ENCODE assay signal across 8 mouse cellular contexts in genomic region chr5:119265149-119265890, GRCm38 (mm10).
DNase-seq lines count a peak whose midpoint lies in the region; ATAC-seq and TF ChIP-seq lines count a peak whose summit lies in the region.

No protein-coding gene starts in this region.

- no peaks in the 10 kb centered on the region for H3K36me3 ChIP-seq in forebrain, embryonic 14.5 days (ENCODE audit: control insufficient read depth, insufficient read depth, low read length)
- H3K36me3 ChIP-seq in forebrain, embryonic 13.5 days (ENCODE audit: poor library complexity, severe bottlenecking): no peaks in the 10 kb centered on the region
- no peaks in the 10 kb centered on the region for H3K36me3 ChIP-seq in midbrain, postnatal 0 days (ENCODE audit: insufficient read depth, low read length)
- H3K36me3 ChIP-seq in midbrain, embryonic 16.5 days (ENCODE audit: control insufficient read depth, insufficient read depth, low read length): no peaks in the 10 kb centered on the region

- H3K4me1 ChIP-seq in forebrain, embryonic 14.5 days (ENCODE audit: control insufficient read depth, insufficient read depth, low read length): no peaks in the 10 kb centered on the region
- no peaks in the 10 kb centered on the region for H3K4me1 ChIP-seq in forebrain, embryonic 13.5 days
- H3K4me1 ChIP-seq in midbrain, postnatal 0 days (ENCODE audit: insufficient read depth, low read length): no peaks in the 10 kb centered on the region
- H3K4me1 ChIP-seq in midbrain, embryonic 16.5 days (ENCODE audit: control insufficient read depth, insufficient read depth, low read length): peaks cover 2% of the 10 kb centered on the region; the same call in 1 of the 2 replicates

- H3K27me3 ChIP-seq in forebrain, embryonic 14.5 days (replicated peaks; ENCODE audit: control insufficient read depth, insufficient read depth, low read length): no peaks in the 10 kb centered on the region
- no peaks in the 10 kb centered on the region for H3K27me3 ChIP-seq in forebrain, embryonic 13.5 days
- no peaks in the 10 kb centered on the region for H3K27me3 ChIP-seq in midbrain, postnatal 0 days (ENCODE audit: insufficient read depth, low read length)
- H3K27me3 ChIP-seq in midbrain, embryonic 16.5 days (ENCODE audit: control insufficient read depth, insufficient read depth, low read depth, low read length): no peaks in the 10 kb centered on the region

- ATAC-seq in forebrain, embryonic 14.5 days: no peak
- ATAC-seq in forebrain, embryonic 13.5 days: no peak
- ATAC-seq in midbrain, postnatal 0 days (ENCODE audit: low FRiP score): no peak
- no peak for ATAC-seq in midbrain, embryonic 16.5 days
- ATAC-seq in megakaryocyte-erythroid progenitor cell, adult 5-6 weeks (replicated peaks; ENCODE audit: low FRiP score, low TSS enrichment, poor library complexity, severe bottlenecking): no peak
- ATAC-seq in inflammation-experienced regulatory T-cells, adult 6 months: no peak

- H3K9ac ChIP-seq in forebrain, embryonic 14.5 days (ENCODE audit: low read length): no peak overlapping the region
- no peak overlapping the region for H3K9ac ChIP-seq in forebrain, embryonic 13.5 days
- H3K9ac ChIP-seq in midbrain, postnatal 0 days (replicated peaks; ENCODE audit: low read length, poor library complexity, severe bottlenecking): no peak overlapping the region
- no peak overlapping the region for H3K9ac ChIP-seq in midbrain, embryonic 16.5 days (ENCODE audit: low read depth, low read length)

- H3K9me3 ChIP-seq in forebrain, embryonic 14.5 days (replicated peaks; ENCODE audit: control insufficient read depth, low read length): no peaks in the 10 kb centered on the region
- no peaks in the 10 kb centered on the region for H3K9me3 ChIP-seq in forebrain, embryonic 13.5 days (replicated peaks)
- no peaks in the 10 kb centered on the region for H3K9me3 ChIP-seq in midbrain, postnatal 0 days (ENCODE audit: low read length)
- H3K9me3 ChIP-seq in midbrain, embryonic 16.5 days (replicated peaks; ENCODE audit: control insufficient read depth, low read length, poor library complexity, severe bottlenecking): no peaks in the 10 kb centered on the region

- H3K4me3 ChIP-seq in forebrain, embryonic 14.5 days (ENCODE audit: low read depth, low read length): no peak overlapping the region
- H3K4me3 ChIP-seq in forebrain, embryonic 13.5 days: no peak overlapping the region
- H3K4me3 ChIP-seq in midbrain, postnatal 0 days (ENCODE audit: low read depth, low read length): no peak overlapping the region
- H3K4me3 ChIP-seq in midbrain, embryonic 16.5 days (ENCODE audit: low read depth, low read length): no peak overlapping the region

- 57% methylated on average over 20 of the region's 20 CpGs for WGBS in forebrain, embryonic 14.5 days
- 62% methylated on average over 20 of the region's 20 CpGs for WGBS in forebrain, embryonic 13.5 days
- WGBS in midbrain, postnatal 0 days: 56% methylated on average over 20 of the region's 20 CpGs
- WGBS in midbrain, embryonic 16.5 days: 57% methylated on average over 20 of the region's 20 CpGs

- no peak for TF ChIP-seq CTCF in midbrain, postnatal 0 days (IDR thresholded peaks at IDR 0.05)

- peak; percentile 50 for DNase-seq in forebrain, embryonic 14.5 days (ENCODE audit: low spot score)
- DNase-seq in midbrain, postnatal 0 days (ENCODE audit: low spot score): peak; percentile 68
- DNase-seq in heart, postnatal 4 days: peak; percentile 35
- DNase-seq in lung, postnatal 25 days (ENCODE audit: low spot score): peak; percentile 26

- H3K27ac ChIP-seq in forebrain, embryonic 14.5 days (ENCODE audit: low read depth, low read length): no peak overlapping the region
- H3K27ac ChIP-seq in forebrain, embryonic 13.5 days: no peak overlapping the region
- H3K27ac ChIP-seq in midbrain, postnatal 0 days (ENCODE audit: low read depth, low read length): no peak overlapping the region
- no peak overlapping the region; the same call in 1 of the 2 replicates for H3K27ac ChIP-seq in midbrain, embryonic 16.5 days (ENCODE audit: low read length)

- no peak overlapping the region for H3K4me2 ChIP-seq in forebrain, embryonic 14.5 days (ENCODE audit: low read length)
- H3K4me2 ChIP-seq in forebrain, embryonic 13.5 days: no peak overlapping the region
- H3K4me2 ChIP-seq in midbrain, postnatal 0 days (ENCODE audit: low read depth, low read length, poor library complexity, severe bottlenecking): no peak overlapping the region
- no peak overlapping the region for H3K4me2 ChIP-seq in midbrain, embryonic 16.5 days (ENCODE audit: low read length)
